Mouse (Mus musculus): ENCODE measurements around the gene Tekt5. TPM values are rescaled to one million over a fixed set of nuclear protein-coding genes. Genes with fewer than 3 reads are reported as not detected.

Tekt5 gene
- total RNA-seq, 2 experiments from 2014 or later = 0.14 to 0.22 TPM

- DNase-seq = no peak
- intact Hi-C loops (cut with DNase I) = no loop called here
These were observed 10.7 kb downstream of the Tekt5 start for GRCm38 (mm10) chr16:10384544-10384943.

- DNase-seq = no peak
- intact Hi-C loops (cut with DNase I) = no loop called here
These were observed 11.2 kb downstream of the Tekt5 start for GRCm38 (mm10) chr16:10384060-10384497.

- no peak for DNase-seq
- intact Hi-C loops (cut with DNase I) = no loop called here
These were observed 15.8 kb downstream of the Tekt5 start for GRCm38 (mm10) chr16:10379531-10379930.

- no peak for DNase-seq
- intact Hi-C loops (cut with DNase I) = no loop called here
These were observed 18.0 kb downstream of the Tekt5 start for GRCm38 (mm10) chr16:10377286-10377685.

- peak; percentile 40 to 51 for DNase-seq
- intact Hi-C loops (cut with DNase I) = no loop called here
These were observed 20.9 kb downstream of the Tekt5 start for GRCm38 (mm10) chr16:10374254-10375011.

- intact Hi-C loops (cut with DNase I) = no loop called here
- DNase-seq = no peak
These were observed 22.9 kb downstream of the Tekt5 start for GRCm38 (mm10) chr16:10372372-10372771.

GRCm38 (mm10) chr16:10369996-10370395 lies 25.3 kb downstream of the Tekt5 start:
- intact Hi-C loops (cut with DNase I) = no loop called here
- no peak for DNase-seq

GRCm38 (mm10) chr16:10369468-10369934 lies 25.8 kb downstream of the Tekt5 start:
- peak; percentile 31 to 42 for DNase-seq
- intact Hi-C loops (cut with DNase I) = no loop called here

GRCm38 (mm10) chr16:10366240-10367217 lies 28.8 kb downstream of the Tekt5 start:
- intact Hi-C loops (cut with DNase I) = no loop called here

GRCm38 (mm10) chr16:10365796-10366195 lies 29.5 kb downstream of the Tekt5 start:
- DNase-seq = no peak
- intact Hi-C loops (cut with DNase I) = no loop called here

More at GRCm38 (mm10) chr16:10366240-10367217, 28.8 kb downstream of the Tekt5 start:
- peak in 1 of 2 experiments; percentile 43 for DNase-seq

- DNase-seq = no peak
- intact Hi-C loops (cut with DNase I) = no loop called here
These were observed 32.2 kb downstream of the Tekt5 start for GRCm38 (mm10) chr16:10363061-10363460.

GRCm38 (mm10) chr16:10359241-10359640 lies 36.0 kb downstream of the Tekt5 start:
- no peak for DNase-seq
- intact Hi-C loops (cut with DNase I) = no loop called here

GRCm38 (mm10) chr16:10358010-10358934 lies 37.0 kb downstream of the Tekt5 start:
- DNase-seq = no peak
- intact Hi-C loops (cut with DNase I) = no loop called here

- peak; percentile 50 to 61 for DNase-seq
- intact Hi-C loops (cut with DNase I) = no loop called here
These were observed 40.3 kb downstream of the Tekt5 start for GRCm38 (mm10) chr16:10355004-10355403.

- peak in 1 of 2 experiments; percentile 56 for DNase-seq
- intact Hi-C loops (cut with DNase I) = no loop called here
These were observed 44.1 kb downstream of the Tekt5 start for GRCm38 (mm10) chr16:10351050-10351636.

- intact Hi-C loops (cut with DNase I) = no loop called here
- peak in 1 of 2 experiments; percentile 46 for DNase-seq
These were observed 45.4 kb downstream of the Tekt5 start for GRCm38 (mm10) chr16:10349876-10350275.

GRCm38 (mm10) chr16:10349436-10349835 lies 45.9 kb downstream of the Tekt5 start:
- intact Hi-C loops (cut with DNase I) = no loop called here
- DNase-seq = peak; percentile 61 to 76

GRCm38 (mm10) chr16:10347551-10347950 lies 47.7 kb downstream of the Tekt5 start:
- intact Hi-C loops (cut with DNase I) = no loop called here
- peak; percentile 53 to 70 for DNase-seq

- peak in 1 of 2 experiments; percentile 5 for DNase-seq
- intact Hi-C loops (cut with DNase I) = no loop called here
These were observed 54.2 kb downstream of the Tekt5 start for GRCm38 (mm10) chr16:10341110-10341509.

All from heart, postnatal 14 days (tissue).